Mouse (Mus musculus) layer of hippocampus, postnatal 10 days (tissue): ENCODE data around the gene Tbx18. TPM values are rescaled to one million over a fixed set of nuclear protein-coding genes. Genes with fewer than 3 reads are reported as not detected.
A peak's percentile ranks its signal among the peaks of the same experiment; 100 is the strongest.

Source experiments
- DNase-seq, 2 experiments: peaks; one replicate each; pipeline ENCODE4 v3.0.0; 2021; ENCODE audit warnings: low spot score in 2 of 2
- long read RNA-seq: library from polyadenylated mRNA; stranded (forward); transcript quantifications from one replicate; pipeline ENCODE4 v2.0.0, GENCODE M21; 2023
- total RNA-seq, 2 experiments: library from RNA; stranded (reverse); gene quantifications; 2 replicates each; pipeline ENCODE4 v1.2.3; 2021

Gene Tbx18
- 1 to 10 TPM; 3.8 to 4.7 TPM for total RNA-seq
- long read RNA-seq, full-length matches to known transcripts = 2 of 3 reads
- long read RNA-seq, partial matches to known transcripts = 1 of 3 reads
- long read RNA-seq, other reads (novel, unspliced or antisense) = 0 of 3 reads

GRCm38 (mm10) chr9:87730961-87731535 is at the start of gene Tbx18:
Gene Tbx18 (minus strand): TSS chr9:87731260.
- DNase-seq = peak; percentile 19 to 45

GRCm38 (mm10) chr9:87773951-87774350 is 42.9 kb upstream of the Tbx18 start:
- DNase-seq = no peak

GRCm38 (mm10) chr9:87755621-87756020 is 24.6 kb upstream of the Tbx18 start:
- DNase-seq = no peak

GRCm38 (mm10) chr9:87741599-87741998 is 10.5 kb upstream of the Tbx18 start:
- DNase-seq = no peak

- DNase-seq = peak; percentile 58 to 68
These were observed 9.6 kb upstream of the Tbx18 start for GRCm38 (mm10) chr9:87740667-87741066.

- no peak for DNase-seq
These were observed 9.2 kb upstream of the Tbx18 start for GRCm38 (mm10) chr9:87740241-87740645.

- no peak for DNase-seq
These were observed 8.6 kb upstream of the Tbx18 start for GRCm38 (mm10) chr9:87739543-87740161.

- no peak for DNase-seq
These were observed 7.9 kb upstream of the Tbx18 start for GRCm38 (mm10) chr9:87738766-87739542.

GRCm38 (mm10) chr9:87738123-87738522 is 7.1 kb upstream of the Tbx18 start:
- DNase-seq = peak in 1 of 2 experiments; percentile 22

GRCm38 (mm10) chr9:87737271-87737670 is 6.2 kb upstream of the Tbx18 start:
- no peak for DNase-seq

- no peak for DNase-seq
These were observed 4.0 kb upstream of the Tbx18 start for GRCm38 (mm10) chr9:87735046-87735445.

GRCm38 (mm10) chr9:87734631-87735030 is 3.6 kb upstream of the Tbx18 start:
- DNase-seq = no peak

- no peak for DNase-seq
These were observed 2.7 kb upstream of the Tbx18 start for GRCm38 (mm10) chr9:87733732-87734131.

GRCm38 (mm10) chr9:87733236-87733630 is 2.2 kb upstream of the Tbx18 start:
- DNase-seq = no peak

GRCm38 (mm10) chr9:87732416-87733235 is 1.6 kb upstream of the Tbx18 start:
- no peak for DNase-seq

- peak; percentile 20 to 41 for DNase-seq
These were observed 644 bp downstream of the Tbx18 start for GRCm38 (mm10) chr9:87730271-87730960.

GRCm38 (mm10) chr9:87729316-87730270 is 1.5 kb downstream of the Tbx18 start:
- DNase-seq = peak; percentile 12 to 20

- DNase-seq = no peak
These were observed 3.0 kb downstream of the Tbx18 start for GRCm38 (mm10) chr9:87728107-87728506.

- DNase-seq = no peak
These were observed 3.7 kb downstream of the Tbx18 start for GRCm38 (mm10) chr9:87727155-87727953.
